Mouse (Mus musculus) midbrain, embryonic 16.5 days (tissue): ENCODE results near the gene Msl2. TPM values are rescaled to one million over a fixed set of nuclear protein-coding genes. Genes with fewer than 3 reads are reported as not detected.

Source experiments
- polyA plus RNA-seq: library from polyadenylated mRNA; unstranded; fragments of >200 nt; fragmentation: Nextera tagmentation; extraction: Ambion mirVana; gene quantifications from 2 replicates; pipeline ENCODE4 v1.2.1, GENCODE M21; 2015

Msl2 gene
- polyA plus RNA-seq, 1 experiment from 2014 or later: 3.4 TPM

Other genes with a start within 250 kb of the Msl2 start
- gene Pccb, start 39.2 kb upstream of the Msl2 start, polyA plus RNA-seq: 25.2 and 27.6 TPM in 2 replicates
- 22.8 and 23.3 TPM in 2 replicates for gene Ppp2r3a, start 177.7 kb downstream of the Msl2 start, polyA plus RNA-seq